Comparison of ENCODE assay signal across 8 mouse cellular contexts in genomic region chr14:14345948-14346812, GRCm38 (mm10). TPM values are rescaled to one million over a fixed set of nuclear protein-coding genes. Genes with fewer than 3 reads are reported as not detected.
A peak's percentile ranks its signal among the peaks of the same experiment; 100 is the strongest.
DNase-seq lines count a peak whose midpoint lies in the region; ATAC-seq and TF ChIP-seq lines count a peak whose summit lies in the region.

Gene Il3ra, plus strand, starts transcription at chr14:14346275.

- H3K4me3 ChIP-seq in gastrocnemius, adult 2 months, result peak within 1 kb of the TSS; percentile 89
- H3K4me3 ChIP-seq in hindbrain, embryonic 15.5 days, result peak within 1 kb of the TSS; percentile 62

- H3K9ac ChIP-seq in hindbrain, embryonic 15.5 days, result peak within 1 kb of the TSS; percentile 53

- H3K36me3 ChIP-seq in hindbrain, embryonic 15.5 days, result no peaks in the 10 kb centered on the region

- DNase-seq in R1 (ENCODE audit: low read depth, low spot score), result peak; percentile 77
- peak; percentile 80 to 89 for DNase-seq in cerebellum, postnatal 14 days
- peak; percentile 81 for DNase-seq in gastrocnemius, adult 2 months
- peak; percentile 72 to 77 for DNase-seq in left cerebral cortex, postnatal 14 days (ENCODE audit: low spot score in 2 of 2)
- DNase-seq in right cerebral cortex, postnatal 36 days (ENCODE audit: low spot score in 2 of 2), result peak; percentile 56 to 67
- DNase-seq in urinary bladder, postnatal 4 days (ENCODE audit: low spot score in 2 of 2), result peak; percentile 70 to 79

- intact Hi-C loops in gastrocnemius, adult 2 months (cut with DNase I), result no loop called here
- intact Hi-C loops in left cerebral cortex, postnatal 14 days (cut with DNase I), result no loop called here

- peak; percentile 67 for ATAC-seq in hindbrain, embryonic 15.5 days (ENCODE audit: low FRiP score, low read depth)
- ATAC-seq in megakaryocyte progenitor cell, adult 5-6 weeks (replicated peaks; ENCODE audit: poor library complexity), result peak; percentile 41

- 0 out of 2 replicates have a peak, but pooled peaks cover 3% of the 10 kb centered on the region for H3K4me1 ChIP-seq in hindbrain, embryonic 15.5 days (replicated peaks)

- no peak for TF ChIP-seq CTCF in gastrocnemius, adult 2 months (IDR thresholded peaks at IDR 0.05)

- WGBS in hindbrain, embryonic 15.5 days, result 4% methylated on average over 55 of the region's 69 CpGs

- H3K9me3 ChIP-seq in hindbrain, embryonic 15.5 days, result peaks cover 7% of the 10 kb centered on the region; the same call in 1 of the 2 replicates

- no peaks in the 10 kb centered on the region for H3K27me3 ChIP-seq in hindbrain, embryonic 15.5 days

- peak within 1 kb of the TSS; percentile 86 for H3K27ac ChIP-seq in gastrocnemius, adult 2 months
- peak within 1 kb of the TSS; percentile 78 for H3K27ac ChIP-seq in hindbrain, embryonic 15.5 days (replicated peaks)

- H3K4me2 ChIP-seq in hindbrain, embryonic 15.5 days, result peak within 1 kb of the TSS; percentile 93

RNA-seq across cellular contexts. Expression of gene Il3ra, which starts in this region (rescaled TPM):
- 1 to 10 TPM; 1.5 to 2.5 TPM for total RNA-seq in gastrocnemius, adult 2 months (2021)
- 2.1 and 2.8 TPM in 2 replicates for polyA plus RNA-seq in hindbrain, embryonic 15.5 days (2015; fragmentation: Nextera tagmentation; extraction: Ambion mirVana)
- total RNA-seq in left cerebral cortex, postnatal 14 days (2021), result 1 to 10 TPM; 3.6 to 3.7 TPM
- total RNA-seq in megakaryocyte progenitor cell, adult 5-6 weeks (2015), result 8.1 and 9.0 TPM in 2 replicates
- total RNA-seq in megakaryocyte progenitor cell, adult 5-6 weeks (2017), result 28.2 and 48.3 TPM in 2 replicates

Comparison
In these comparisons a context has a peak if more than half of its experiments do, and no peak if none do; other contexts are left out.
1. Peak in every context shown above with its lines: DNase-seq, ATAC-seq, H3K4me3 ChIP-seq and H3K27ac ChIP-seq.